15 mouse cellular contexts compared by ENCODE assay signal in genomic region chr15:90333766-90334165, GRCm38 (mm10).
DNase-seq lines count a peak whose midpoint lies in the region; ATAC-seq and TF ChIP-seq lines count a peak whose summit lies in the region.
"Had no signal": no experiment of that assay in that cellular context is flagged by ENCODE, and none has a peak within 500 bp of the region (broad histone marks: within the 10 kb centered on the region; RNA-seq: fewer than 3 reads in every experiment).

No protein-coding gene starts in this region.

- H3K4me3 ChIP-seq in intestine, embryonic 15.5 days (replicated peaks), result no peak overlapping the region
- no peak overlapping the region for H3K4me3 ChIP-seq in intestine, postnatal 0 days (ENCODE audit: low read depth, low read length)
- no peak overlapping the region for H3K4me3 ChIP-seq in midbrain, embryonic 12.5 days
- no peak overlapping the region for H3K4me3 ChIP-seq in midbrain, embryonic 15.5 days
- no peak overlapping the region for H3K4me3 ChIP-seq in intestine, embryonic 16.5 days (ENCODE audit: low read length)
- H3K4me3 ChIP-seq: embryonic facial prominence, embryonic 15.5 days; limb, embryonic 13.5 days; stomach, embryonic 15.5 days had no signal

- H3K36me3 ChIP-seq in intestine, embryonic 15.5 days, result no peaks in the 10 kb centered on the region
- no peaks in the 10 kb centered on the region for H3K36me3 ChIP-seq in intestine, postnatal 0 days (ENCODE audit: control insufficient read depth, insufficient read depth)
- H3K36me3 ChIP-seq in midbrain, embryonic 12.5 days, result no peaks in the 10 kb centered on the region
- no peaks in the 10 kb centered on the region for H3K36me3 ChIP-seq in midbrain, embryonic 15.5 days (replicated peaks)
- no peaks in the 10 kb centered on the region for H3K36me3 ChIP-seq in intestine, embryonic 16.5 days (ENCODE audit: control insufficient read depth, insufficient read depth, low read length)
- H3K36me3 ChIP-seq: embryonic facial prominence, embryonic 15.5 days; limb, embryonic 13.5 days; stomach, embryonic 15.5 days had no signal

- no peaks in the 10 kb centered on the region for H3K27me3 ChIP-seq in intestine, embryonic 15.5 days (replicated peaks)
- no peaks in the 10 kb centered on the region for H3K27me3 ChIP-seq in intestine, postnatal 0 days (replicated peaks; ENCODE audit: control insufficient read depth, insufficient read depth, low read length)
- no peaks in the 10 kb centered on the region for H3K27me3 ChIP-seq in midbrain, embryonic 12.5 days
- H3K27me3 ChIP-seq in midbrain, embryonic 15.5 days (replicated peaks), result no peaks in the 10 kb centered on the region
- H3K27me3 ChIP-seq in intestine, embryonic 16.5 days (replicated peaks; ENCODE audit: control insufficient read depth, insufficient read depth, low read length), result no peaks in the 10 kb centered on the region
- H3K27me3 ChIP-seq: embryonic facial prominence, embryonic 15.5 days; limb, embryonic 13.5 days; stomach, embryonic 15.5 days had no signal

- ATAC-seq in intestine, embryonic 15.5 days, result 0 out of 2 replicates have a peak, but pooled peaks have one; percentile 58
- ATAC-seq in intestine, postnatal 0 days, result no peak
- 0 out of 2 replicates have a peak, but pooled peaks have one; percentile 6 for ATAC-seq in midbrain, embryonic 12.5 days (ENCODE audit: low FRiP score, low read depth)
- ATAC-seq in midbrain, embryonic 15.5 days (replicated peaks), result no peak
- ATAC-seq in intestine, embryonic 16.5 days, result 0 out of 2 replicates have a peak, but pooled peaks have one; percentile 40
- no peak for ATAC-seq in frontal cortex, adult (ENCODE audit: low TSS enrichment)
- ATAC-seq: activated CD4-positive, CD25-positive, alpha-beta regulatory T cell, adult 4 months had no signal

- no peak for DNase-seq in heart, adult 9 months (ENCODE audit: low spot score in 2 of 2)
- DNase-seq: cerebellum, adult 18-20 months; kidney, adult 2 months; right cerebral cortex, postnatal 4 days; thymus, postnatal 4 days had no signal

- H3K9ac ChIP-seq in intestine, embryonic 15.5 days, result no peak overlapping the region
- no peak overlapping the region for H3K9ac ChIP-seq in intestine, postnatal 0 days (ENCODE audit: low read depth, low read length)
- no peak overlapping the region for H3K9ac ChIP-seq in midbrain, embryonic 12.5 days (replicated peaks)
- no peak overlapping the region for H3K9ac ChIP-seq in midbrain, embryonic 15.5 days
- no peak overlapping the region for H3K9ac ChIP-seq in intestine, embryonic 16.5 days (ENCODE audit: low read depth, low read length)
- H3K9ac ChIP-seq: embryonic facial prominence, embryonic 15.5 days; limb, embryonic 13.5 days; stomach, embryonic 15.5 days had no signal

- no peak for TF ChIP-seq CTCF in intestine, postnatal 0 days (IDR thresholded peaks at IDR 0.05; ENCODE audit: low read depth)

- H3K4me1 ChIP-seq in intestine, embryonic 15.5 days (replicated peaks), result no peaks in the 10 kb centered on the region
- H3K4me1 ChIP-seq in intestine, postnatal 0 days (replicated peaks; ENCODE audit: control insufficient read depth, insufficient read depth, low read length), result no peaks in the 10 kb centered on the region
- H3K4me1 ChIP-seq in midbrain, embryonic 12.5 days, result peaks cover 10% of the 10 kb centered on the region; the same call in 1 of the 2 replicates
- H3K4me1 ChIP-seq in midbrain, embryonic 15.5 days, result peaks cover 4% of the 10 kb centered on the region; the same call in 1 of the 2 replicates
- H3K4me1 ChIP-seq in intestine, embryonic 16.5 days (ENCODE audit: control insufficient read depth, insufficient read depth, low read length), result no peaks in the 10 kb centered on the region; the same call in 1 of the 2 replicates
- H3K4me1 ChIP-seq: stomach, embryonic 15.5 days had no signal

- H3K9me3 ChIP-seq in intestine, embryonic 15.5 days, result no peaks in the 10 kb centered on the region
- no peaks in the 10 kb centered on the region for H3K9me3 ChIP-seq in intestine, postnatal 0 days (ENCODE audit: control insufficient read depth)
- H3K9me3 ChIP-seq in midbrain, embryonic 12.5 days, result no peaks in the 10 kb centered on the region
- no peaks in the 10 kb centered on the region for H3K9me3 ChIP-seq in midbrain, embryonic 15.5 days
- H3K9me3 ChIP-seq in intestine, embryonic 16.5 days (ENCODE audit: control insufficient read depth, low read length), result no peaks in the 10 kb centered on the region
- H3K9me3 ChIP-seq: embryonic facial prominence, embryonic 15.5 days; limb, embryonic 13.5 days; stomach, embryonic 15.5 days had no signal

- WGBS in intestine, embryonic 15.5 days, result 24% methylated on average over 1 of the region's 1 CpGs
- 53% methylated on average over 1 of the region's 1 CpGs for WGBS in intestine, postnatal 0 days
- 50% methylated on average over 1 of the region's 1 CpGs for WGBS in midbrain, embryonic 12.5 days
- 46% methylated on average over 1 of the region's 1 CpGs for WGBS in midbrain, embryonic 15.5 days
- 38% methylated on average over 1 of the region's 1 CpGs for WGBS in intestine, embryonic 16.5 days

- H3K27ac ChIP-seq in intestine, embryonic 15.5 days, result 0 out of 2 replicates have a peak overlapping the region, but pooled peaks have one; percentile 32
- H3K27ac ChIP-seq in intestine, postnatal 0 days (ENCODE audit: low read depth, low read length), result no peak overlapping the region
- H3K27ac ChIP-seq in midbrain, embryonic 12.5 days (replicated peaks), result peak overlapping the region; percentile 36; the same call in 1 of the 2 replicates
- no peak overlapping the region for H3K27ac ChIP-seq in midbrain, embryonic 15.5 days
- no peak overlapping the region for H3K27ac ChIP-seq in intestine, embryonic 16.5 days (ENCODE audit: low read length)
- H3K27ac ChIP-seq: embryonic facial prominence, embryonic 15.5 days; limb, embryonic 13.5 days; stomach, embryonic 15.5 days had no signal

- H3K4me2 ChIP-seq in intestine, embryonic 15.5 days (replicated peaks), result no peak overlapping the region
- H3K4me2 ChIP-seq in intestine, postnatal 0 days (replicated peaks; ENCODE audit: low read depth), result no peak overlapping the region
- no peak overlapping the region for H3K4me2 ChIP-seq in midbrain, embryonic 12.5 days (replicated peaks)
- no peak overlapping the region for H3K4me2 ChIP-seq in midbrain, embryonic 15.5 days
- no peak overlapping the region for H3K4me2 ChIP-seq in intestine, embryonic 16.5 days (ENCODE audit: low read depth, low read length)
- H3K4me2 ChIP-seq: embryonic facial prominence, embryonic 15.5 days; limb, embryonic 13.5 days; stomach, embryonic 15.5 days had no signal

Comparison
In these comparisons a context has a peak if more than half of its experiments do, and no peak if none do; other contexts are left out.
1. ATAC-seq: peak in intestine, embryonic 15.5 days (single experiment), midbrain, embryonic 12.5 days (single experiment) and intestine, embryonic 16.5 days (single experiment); none in intestine, postnatal 0 days (single experiment), midbrain, embryonic 15.5 days (single experiment) and frontal cortex, adult (single experiment).
2. H3K27ac ChIP-seq: peak in intestine, embryonic 15.5 days (single experiment) and midbrain, embryonic 12.5 days (single experiment); none in intestine, postnatal 0 days (single experiment), midbrain, embryonic 15.5 days (single experiment) and intestine, embryonic 16.5 days (single experiment).